Mouse (Mus musculus) ES-Bruce4 (cell line): ENCODE data around the gene Oxct1.

Experiments
- CTCF ChIP-seq: IDR thresholded peaks from one replicate; pipeline ENCODE4 v1.8.1; 2011; ENCODE audit warnings: low read depth, low read length
- POLR2A ChIP-seq: IDR thresholded peaks from one replicate; pipeline ENCODE4 v1.8.1; 2011; ENCODE audit warnings: low read length; ENCODE audit not compliant: insufficient read depth

DNA sequence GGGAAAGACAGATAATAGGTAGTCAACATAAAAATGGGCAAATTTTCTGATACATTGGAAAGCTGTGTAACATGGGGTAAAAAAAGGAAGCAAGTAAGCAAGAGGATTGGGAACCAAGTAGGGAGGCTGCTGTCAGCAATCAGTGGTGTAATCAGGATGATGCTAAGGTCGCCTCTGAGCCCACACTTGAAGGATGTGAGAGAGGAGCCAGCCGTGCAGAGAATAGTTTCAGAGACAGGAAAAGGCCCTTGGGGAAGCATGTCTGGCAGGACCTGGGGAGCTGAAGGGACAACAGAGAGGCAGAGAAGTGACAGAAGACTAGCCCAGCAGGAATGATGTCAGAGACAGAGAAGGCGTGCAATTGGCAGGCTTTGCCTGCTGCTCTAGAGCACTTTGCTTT, 16.2 kb downstream of the Oxct1 start:
- TF ChIP-seq CTCF (no peak), POLR2A (no peak)
